Mouse (Mus musculus): Measurements from ENCODE around the gene Ttc9.

Ttc9 gene

DNA sequence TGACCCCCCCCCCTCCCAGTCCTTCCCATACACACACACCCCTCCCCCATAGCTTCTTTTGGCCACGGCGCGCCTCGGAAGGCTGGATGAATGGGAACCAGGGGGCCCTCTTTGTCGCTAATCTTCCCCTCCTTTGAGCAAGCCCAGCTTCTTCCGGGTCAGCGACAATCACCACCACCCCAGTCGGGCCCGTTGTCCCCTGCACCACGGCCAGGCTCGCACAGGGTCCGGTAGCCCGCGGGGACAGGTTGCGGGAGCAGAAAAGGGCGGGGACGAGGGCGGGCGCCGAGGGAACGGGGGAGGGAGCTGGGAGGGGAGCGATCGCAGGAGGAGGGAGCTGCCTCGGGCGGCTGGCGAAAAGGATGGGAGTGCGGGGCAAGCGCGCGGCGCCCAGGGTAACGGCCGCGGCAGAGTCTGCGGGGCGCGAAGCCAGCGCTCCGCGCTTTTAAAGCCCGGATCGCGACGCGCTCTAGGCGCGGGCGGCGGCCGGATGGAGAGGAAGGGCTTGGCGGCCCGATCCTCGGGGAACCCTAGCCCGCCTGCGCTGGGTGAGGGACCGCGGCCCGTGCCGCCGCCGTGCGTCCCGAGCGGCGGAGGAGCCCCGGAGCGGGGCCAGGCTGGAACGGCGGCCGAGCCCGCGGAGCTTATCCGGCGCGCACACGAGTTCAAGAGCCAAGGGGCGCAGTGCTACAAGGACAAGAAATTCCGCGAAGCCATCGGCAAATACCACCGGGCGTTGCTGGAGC lies at the start of gene Ttc9:
Gene Ttc9, plus strand, starts transcription at position 335 of the 746 bp plus-strand sequence.
- peak; percentile 80 for DNase-seq (ENCODE audit: extremely low spot score)

DNA sequence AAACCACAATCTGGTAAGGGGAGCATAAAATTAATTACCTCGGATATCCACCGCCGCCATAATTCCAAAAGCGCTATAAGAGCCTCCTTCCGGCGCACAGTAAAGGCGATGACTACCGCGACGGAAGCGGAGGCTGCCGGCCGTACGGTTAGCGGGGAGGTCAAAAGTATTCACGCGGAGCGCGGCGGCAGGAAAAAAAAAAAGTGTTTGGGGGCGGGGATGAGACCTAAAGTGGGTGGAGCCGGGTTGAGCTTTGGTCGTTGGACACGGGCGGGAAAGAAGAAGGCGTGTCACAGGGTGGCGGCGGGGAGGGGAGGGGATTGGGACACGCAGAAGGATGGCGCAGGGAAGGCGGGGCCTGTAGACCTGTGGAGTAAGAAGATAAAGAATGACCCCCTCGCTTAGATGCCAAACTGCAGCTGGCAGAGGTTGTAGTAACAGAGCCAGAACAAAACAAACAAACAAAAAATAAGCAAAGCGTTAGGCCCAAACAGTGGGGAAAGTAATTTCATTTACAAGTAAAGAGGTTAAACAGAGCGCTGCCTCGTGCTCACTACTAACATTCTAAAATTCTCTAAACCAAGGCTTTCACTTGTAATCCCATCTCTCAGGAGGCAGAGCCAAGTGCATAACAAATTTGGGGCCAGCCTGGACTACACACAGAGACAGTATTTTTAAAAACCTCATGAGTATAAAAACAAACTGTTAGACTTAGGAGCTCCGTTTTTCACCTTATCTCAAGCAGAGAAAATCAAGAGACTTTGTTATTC lies 36.0 kb upstream of the Ttc9 start, which contains the start of gene Med6:
Gene Med6, minus strand, starts transcription at position 107 of the 770 bp plus-strand sequence.
- peak; percentile 98 for DNase-seq (ENCODE audit: extremely low spot score)

DNA sequence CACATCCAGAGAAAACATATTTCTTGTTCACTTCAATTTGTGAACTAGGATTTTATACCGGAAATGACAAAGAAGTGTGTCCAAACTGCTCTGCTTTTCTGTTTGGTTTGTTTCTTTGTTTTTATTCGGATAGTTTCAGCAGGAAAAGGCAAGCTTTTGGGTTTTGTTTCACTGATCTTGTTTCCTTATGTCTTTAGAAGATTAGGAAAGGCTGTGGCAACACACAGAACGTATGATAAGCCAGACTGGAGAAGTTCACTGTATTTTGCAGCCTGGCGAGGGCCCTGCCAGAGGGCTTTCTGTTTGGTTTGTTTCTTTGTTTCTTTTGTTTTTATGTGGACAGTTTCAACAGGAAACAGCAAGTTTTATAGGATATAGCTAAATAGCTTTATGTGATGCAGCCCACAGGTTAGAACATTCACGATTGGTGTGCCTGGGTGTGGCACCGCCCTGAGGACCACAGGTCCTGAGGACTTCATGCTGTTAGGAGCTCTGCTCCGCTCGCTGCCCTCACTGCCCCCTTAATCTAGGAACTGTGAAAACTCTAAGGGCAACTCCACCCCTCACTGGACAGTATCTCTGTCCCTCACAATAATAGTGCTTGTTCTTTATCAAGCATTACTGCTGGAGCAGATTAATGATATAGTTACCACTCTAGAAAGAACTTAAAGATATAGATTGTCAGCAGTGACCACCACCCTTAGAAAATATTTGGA lies 34.3 kb upstream of the Ttc9 start:
- DNase-seq (ENCODE audit: extremely low spot score), result no peak

DNA sequence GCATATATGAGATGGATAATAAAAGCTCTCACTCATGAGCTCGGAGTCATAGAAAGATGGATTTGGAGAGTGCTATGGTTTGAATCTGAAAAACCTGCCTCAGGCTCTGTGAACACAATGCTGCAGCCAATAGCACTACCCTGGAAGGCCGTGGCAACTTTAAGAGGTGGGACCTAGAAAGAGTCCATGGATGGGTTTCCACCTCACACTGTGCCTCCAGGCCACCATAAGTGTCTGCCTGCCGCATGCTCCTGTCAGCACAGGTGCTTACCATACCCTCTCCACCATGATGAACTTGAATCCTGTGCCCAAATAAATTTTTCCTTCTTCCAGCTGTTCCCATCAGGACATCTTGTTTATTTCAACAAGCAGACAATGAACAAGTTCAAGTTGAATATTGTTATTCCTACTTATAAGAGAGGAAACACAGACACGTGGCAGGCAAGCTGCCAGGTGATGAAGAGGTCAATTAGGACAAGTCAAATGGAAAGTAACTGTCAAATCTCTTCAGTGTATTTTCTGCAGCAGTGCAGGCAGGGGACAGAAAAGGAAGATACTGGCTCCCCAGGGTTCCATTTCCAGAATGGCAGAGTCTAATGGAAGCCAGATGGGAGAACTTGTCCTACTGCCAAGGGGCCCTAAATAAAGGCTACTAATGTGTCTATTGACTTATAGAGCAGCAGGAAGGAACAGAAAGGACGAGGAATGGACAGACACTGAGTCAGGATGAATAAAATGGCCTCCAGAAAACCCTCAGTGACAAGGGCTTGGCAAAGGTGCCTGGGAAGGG lies 25.9 kb upstream of the Ttc9 start:
- no peak for DNase-seq (ENCODE audit: extremely low spot score)

DNA sequence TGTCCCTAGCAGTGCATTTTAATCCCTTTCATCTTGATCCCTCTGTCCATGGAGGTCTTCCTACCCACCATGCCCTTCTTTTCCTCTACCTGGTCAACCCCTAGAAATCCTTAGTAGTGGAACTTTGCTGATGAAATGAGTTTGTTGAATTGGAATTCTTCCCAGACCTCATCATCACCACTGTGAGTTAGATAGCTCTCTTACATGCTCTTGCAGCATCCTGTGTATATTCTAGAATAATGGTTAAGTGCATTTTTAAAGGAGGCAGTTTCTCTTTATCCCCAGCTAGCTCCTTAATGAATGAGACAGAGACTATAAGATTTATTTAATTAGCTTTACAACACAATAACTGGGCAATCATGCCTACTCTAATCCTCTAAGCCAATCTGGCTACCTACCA lies 21.6 kb upstream of the Ttc9 start:
- DNase-seq (ENCODE audit: extremely low spot score), result no peak

DNA sequence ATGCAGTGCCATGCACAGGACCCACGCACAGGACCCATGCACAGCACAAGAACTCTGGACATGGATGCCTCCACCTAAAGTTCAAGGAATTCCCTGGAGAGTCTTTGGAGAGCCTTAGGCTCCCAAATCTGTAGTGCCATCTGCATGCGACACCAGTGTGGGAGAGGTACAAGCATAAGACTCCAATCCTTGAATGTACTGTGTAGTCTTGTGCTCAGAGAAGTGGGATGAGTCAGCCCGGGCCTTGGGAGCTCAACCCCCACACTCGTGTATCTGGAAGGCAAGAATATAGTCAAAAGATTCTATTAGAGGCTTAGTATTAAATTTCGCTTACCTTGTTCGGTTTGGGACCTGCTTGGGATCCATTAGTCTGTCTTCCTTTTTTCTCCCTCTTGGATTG lies 15.2 kb upstream of the Ttc9 start:
- no peak for DNase-seq (ENCODE audit: extremely low spot score)

DNA sequence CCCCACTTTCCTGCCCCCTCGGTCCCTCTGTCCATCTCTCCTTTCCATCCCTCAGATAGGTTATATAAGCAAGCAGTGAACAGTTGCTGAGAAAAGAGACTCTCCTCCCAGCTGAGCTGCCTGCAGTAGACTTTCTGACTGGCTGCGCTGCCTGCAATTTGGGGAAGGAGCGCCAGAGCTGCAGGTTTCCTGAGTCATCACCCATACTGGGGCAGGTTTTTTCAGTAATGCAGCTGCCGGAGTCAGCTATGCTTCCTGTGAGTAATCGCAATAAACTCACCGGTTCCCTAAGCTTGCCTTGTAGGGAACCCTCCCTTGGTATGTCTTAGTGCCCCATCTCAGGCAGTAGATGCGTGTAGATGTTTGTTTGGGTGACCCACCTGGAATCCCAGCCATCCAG lies 14.1 kb upstream of the Ttc9 start:
- no peak for DNase-seq (ENCODE audit: extremely low spot score)

DNA sequence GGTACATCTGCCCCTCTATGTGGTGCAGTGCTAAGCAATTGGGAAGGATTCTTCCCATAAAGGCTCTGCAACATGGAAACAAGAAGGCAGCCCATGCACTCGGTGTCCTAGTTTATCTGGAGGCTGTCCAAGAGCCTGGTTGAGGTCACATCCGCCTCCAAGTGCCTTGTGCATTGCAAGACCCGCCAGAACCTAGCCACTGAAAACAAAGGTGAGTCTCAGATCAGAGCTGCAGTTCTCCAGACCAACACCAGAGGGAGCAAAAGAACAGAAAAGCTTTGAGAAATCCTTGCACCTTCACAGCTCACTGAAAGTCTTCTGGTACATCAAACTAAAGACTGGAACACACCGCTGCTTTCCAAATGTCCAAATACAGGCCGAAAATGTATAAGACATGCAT lies 11.7 kb upstream of the Ttc9 start:
- peak; percentile 74 for DNase-seq (ENCODE audit: extremely low spot score)

DNA sequence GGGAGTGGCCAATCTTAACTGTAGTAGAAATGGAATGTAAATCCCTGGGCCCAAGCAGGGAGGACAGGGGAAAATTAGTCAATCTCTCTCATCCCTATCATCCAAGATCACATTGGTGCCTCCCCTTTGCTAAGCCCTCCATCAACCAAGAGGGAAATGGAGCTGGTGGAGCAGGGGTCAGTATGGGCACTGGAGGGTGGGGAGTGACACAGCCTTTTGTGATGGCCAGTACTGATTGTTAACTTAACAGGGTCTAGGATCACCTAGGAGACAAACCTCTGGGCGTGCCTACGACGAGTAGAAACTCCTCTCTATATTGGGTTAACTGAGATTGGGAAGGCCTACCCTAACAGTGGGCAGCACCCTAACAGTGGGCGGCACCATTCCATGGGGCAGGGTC lies 7.7 kb upstream of the Ttc9 start:
- no peak for DNase-seq (ENCODE audit: extremely low spot score)

DNA sequence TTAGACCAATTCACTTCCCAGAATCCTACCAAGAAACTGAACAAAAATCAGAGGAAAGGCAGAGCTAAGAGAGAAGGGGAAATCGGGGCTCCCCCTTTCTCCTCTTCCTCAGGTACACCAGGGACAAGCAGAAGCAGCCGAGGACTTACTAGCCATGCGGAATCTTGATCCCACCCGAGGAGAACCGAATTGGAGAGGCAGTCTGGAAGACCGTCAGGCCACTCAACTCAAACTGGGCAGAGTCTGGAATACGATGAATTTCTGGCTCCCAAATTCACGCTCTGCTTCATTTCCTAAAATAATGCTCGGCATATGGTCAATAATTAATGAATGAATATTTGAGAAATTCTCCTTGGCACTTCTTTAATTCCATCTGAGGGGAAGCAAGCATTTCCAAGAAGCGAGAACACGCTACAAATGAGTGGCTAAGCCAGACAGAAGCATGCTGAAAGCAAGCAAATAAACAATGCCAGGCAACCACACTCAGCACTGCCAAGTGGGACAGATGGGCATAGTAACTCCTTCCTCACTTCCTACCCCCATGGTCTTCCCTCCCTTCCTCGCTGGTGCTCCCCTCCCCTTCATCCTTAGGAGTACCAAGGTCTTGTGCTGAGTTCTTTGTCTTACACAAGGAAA lies 4.7 kb upstream of the Ttc9 start:
- no peak for DNase-seq (ENCODE audit: extremely low spot score)

DNA sequence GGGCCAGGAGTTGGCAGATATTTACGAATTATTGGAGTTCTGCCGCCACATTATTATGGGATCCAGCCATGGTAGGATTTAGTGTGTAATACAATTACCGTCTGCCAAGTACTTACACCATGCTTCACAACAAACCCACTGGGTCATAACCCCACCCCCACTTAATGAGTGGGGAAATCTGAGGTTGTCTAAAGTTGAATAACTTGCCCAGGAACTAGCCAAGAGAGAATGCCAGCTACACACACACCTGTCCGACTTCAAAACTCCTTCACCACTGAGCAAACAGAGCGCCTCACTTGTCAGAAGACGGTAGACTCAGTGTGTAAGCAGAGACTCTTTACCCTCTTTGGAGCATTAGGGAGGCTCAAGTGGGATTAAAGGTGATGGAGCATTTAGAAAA lies 3.6 kb upstream of the Ttc9 start:
- DNase-seq (ENCODE audit: extremely low spot score), result no peak

DNA sequence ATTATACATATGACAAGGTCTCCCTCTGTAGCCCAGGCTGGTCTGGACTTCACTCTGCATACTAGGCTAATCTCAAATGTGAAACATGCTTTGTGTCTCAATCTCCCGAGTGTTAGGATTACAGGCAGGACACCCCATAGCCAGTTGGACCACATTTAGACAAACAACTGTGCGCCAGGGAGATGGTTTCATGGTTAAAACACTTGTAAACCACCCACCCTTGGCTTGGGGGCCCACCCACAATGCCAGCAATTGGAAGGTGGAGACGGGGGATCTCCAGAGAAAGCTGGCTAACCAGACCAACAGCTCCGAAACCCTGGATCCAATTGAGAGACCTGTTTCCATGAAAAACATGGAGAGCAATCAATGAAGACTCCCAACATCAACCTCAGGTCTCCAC lies 3.0 kb upstream of the Ttc9 start:
- DNase-seq (ENCODE audit: extremely low spot score), result no peak

DNA sequence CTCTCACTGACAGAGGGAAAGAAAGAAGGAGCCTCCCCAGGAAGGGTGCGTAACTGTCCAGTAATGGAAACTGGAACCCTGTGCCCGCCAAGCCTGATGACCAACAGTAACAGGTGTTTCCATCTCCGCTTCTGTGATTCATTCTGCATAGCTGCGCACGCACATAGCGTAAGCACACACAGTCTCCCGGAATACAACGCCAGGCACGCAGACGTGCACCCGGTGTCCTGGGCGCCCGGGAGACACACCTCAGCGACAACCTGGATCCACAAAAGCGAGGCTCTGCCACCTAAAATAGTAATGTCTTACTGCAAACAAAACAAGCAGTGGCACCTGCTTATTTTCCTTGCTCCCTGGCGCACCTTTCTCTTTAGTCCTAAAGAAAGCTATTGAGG lies 532 bp upstream of the Ttc9 start:
- DNase-seq (ENCODE audit: extremely low spot score), result no peak

DNA sequence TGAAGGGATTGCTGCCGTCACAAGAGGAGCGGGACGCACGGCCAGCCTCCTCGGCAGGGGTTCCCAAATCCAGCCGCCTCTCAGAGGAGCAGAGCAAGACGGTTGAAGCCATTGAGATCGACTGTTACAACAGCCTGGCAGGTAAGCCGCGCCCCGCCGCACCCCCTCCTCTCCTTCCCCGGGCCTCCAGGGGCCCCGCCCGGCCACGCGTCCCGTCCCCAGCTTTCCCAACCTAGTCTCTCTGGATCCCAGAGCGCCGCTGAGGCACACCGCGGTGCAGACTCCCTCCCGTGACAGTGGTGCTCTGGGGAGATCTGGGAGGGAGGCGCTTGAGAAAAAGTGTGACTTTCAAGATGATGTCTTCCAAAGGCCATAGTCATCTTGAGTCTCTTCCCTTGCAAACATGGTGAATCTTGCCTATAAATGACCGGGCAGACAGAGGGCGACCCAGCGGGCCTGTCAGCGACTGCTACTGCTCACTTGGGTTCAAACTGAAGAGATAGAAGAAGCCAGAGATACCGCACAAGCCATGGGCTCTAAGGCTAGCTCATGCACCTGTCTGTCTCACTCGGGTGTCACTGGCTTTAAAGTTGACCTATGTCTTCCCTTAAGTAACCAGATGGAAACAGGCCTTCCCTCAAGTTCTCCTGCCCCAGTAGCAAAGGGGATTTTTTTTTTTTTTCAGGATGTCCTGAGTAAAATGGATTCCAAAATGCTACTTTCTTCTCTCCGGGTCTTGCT lies 782 bp downstream of the Ttc9 start:
- peak; percentile 49 for DNase-seq (ENCODE audit: extremely low spot score)

DNA sequence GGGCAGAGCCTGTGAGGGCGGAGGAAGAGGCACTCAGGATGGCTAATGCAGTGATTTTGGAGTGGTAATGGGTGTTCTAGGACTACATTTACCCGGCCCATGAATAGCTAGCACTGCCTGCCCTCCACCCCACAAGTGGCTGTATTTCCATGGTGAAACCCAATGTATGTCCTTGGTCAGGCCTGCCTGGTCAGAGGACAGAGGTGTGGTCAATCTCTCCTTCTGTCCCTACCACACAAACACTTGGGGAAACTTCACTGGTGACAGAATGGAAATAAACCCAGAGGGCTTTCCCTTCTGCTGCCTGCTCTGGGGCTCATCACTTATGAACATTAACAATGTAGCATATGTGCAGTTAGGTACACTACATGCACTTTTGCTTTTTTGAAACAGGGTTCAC lies 2.2 kb downstream of the Ttc9 start:
- DNase-seq (ENCODE audit: extremely low spot score), result no peak

DNA sequence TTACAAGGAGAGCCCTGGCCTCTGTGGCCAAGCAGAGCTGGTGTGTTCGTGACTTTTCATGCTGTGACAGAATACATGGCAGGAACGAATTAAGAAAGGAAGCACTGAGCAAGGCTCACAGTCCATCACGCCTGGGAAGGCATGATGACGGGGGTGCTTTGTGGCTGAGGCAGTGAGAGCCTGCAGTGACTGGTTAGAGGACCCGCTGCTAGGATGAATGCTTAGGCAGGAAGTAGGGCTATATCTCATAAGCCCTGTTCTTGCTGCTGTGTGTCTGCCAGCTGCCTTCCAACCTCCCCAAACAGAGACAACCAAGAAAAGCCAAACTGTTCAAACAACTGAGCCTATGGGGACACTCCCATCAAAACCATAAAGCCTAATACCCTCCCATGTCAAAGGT lies 9.6 kb downstream of the Ttc9 start:
- no peak for DNase-seq (ENCODE audit: extremely low spot score)

DNA sequence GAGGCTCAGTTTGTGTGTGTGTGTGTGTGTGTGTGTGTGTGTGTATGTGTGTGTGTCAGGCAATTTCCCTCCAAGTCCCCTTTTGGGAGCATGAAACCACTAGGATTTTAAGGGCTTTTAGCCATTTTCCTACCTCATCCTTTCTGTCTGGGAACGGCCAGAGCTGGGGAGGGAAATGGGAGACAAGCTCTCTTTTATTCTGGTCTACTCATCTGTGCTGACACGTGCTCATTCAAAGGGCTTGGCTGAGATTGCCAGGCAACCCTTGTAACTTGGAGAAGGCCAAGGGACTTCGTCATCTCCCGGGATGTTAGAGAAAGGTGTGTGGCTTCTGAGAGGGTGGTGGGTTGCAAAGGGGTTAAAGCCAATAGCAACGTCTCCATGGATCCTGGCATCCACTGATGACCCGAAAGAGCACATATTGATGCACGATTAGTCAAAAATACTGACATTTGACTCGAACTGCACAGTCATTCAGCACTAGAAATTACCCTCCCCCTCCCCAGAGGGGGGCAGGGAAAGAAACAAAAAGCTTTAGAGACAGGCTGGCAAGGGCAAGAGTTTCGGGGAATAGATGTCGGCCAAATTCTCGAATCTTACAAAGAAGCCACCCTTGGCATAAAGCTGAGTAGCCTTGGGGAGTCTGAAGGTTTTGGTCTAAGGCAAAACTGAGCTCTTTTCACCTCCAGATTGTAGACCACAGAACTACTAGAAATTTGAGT lies 11.5 kb downstream of the Ttc9 start:
- no peak for DNase-seq (ENCODE audit: extremely low spot score)

DNA sequence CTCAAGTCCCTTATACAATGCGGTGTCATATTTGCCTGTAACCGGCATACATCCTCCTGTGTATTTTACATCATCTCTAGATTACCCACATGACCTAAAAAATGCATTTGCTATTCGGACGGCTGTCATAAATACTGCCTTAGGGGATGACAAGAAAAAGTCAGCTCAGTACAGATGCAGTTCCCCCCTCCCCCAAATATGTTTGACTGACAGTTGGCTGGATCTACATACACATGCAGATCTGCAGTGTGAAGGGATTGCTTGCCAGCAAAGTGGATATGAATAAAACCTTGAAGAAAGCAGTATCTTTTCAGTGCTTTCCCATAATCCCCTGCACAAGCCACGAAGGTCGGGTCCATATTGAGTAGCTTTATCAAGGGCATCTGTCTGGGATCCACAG lies 15.8 kb downstream of the Ttc9 start:
- no peak for DNase-seq (ENCODE audit: extremely low spot score)

DNA sequence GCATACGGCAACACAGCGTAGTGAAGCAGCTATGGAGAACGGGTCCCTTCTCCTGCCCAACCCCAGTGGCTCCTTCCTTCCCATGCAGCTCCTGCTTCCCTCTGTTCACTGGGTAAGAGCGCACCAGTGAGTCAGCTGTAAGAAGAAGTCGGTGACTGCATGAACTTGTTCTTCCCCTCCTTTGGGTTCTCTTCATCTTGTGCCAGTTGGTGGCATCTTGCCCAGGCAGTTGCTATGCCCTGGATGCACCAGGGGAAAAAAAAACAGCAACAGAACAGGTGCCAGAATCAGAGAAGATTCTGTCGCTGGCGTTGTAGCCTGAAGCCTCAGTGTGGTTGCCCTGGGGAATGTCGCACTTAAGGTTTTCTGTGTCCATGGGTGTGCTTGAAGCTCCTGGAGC lies 22.3 kb downstream of the Ttc9 start:
- no peak for DNase-seq (ENCODE audit: extremely low spot score)

DNA sequence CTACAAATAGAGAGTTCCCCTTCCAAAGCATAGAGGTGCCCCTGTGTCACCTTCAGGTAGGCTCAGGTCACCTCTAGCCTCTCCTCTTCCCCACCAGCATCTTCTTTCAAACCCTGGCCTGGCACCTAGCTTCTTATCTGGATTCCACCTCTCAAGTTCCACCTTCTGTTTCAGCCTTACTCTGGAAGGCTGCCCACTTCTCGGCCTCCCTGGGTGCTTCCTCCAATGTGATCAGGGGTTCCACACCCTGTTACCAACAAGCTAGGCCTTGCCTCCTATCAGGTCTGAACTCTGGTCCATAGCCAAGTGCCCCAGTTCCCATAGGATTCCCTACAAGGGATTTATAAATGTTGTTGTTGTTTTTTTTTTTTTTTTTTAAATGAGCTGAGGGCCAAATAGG lies 26.3 kb downstream of the Ttc9 start:
- no peak for DNase-seq (ENCODE audit: extremely low spot score)

All from embryo, embryonic 9.5 days (tissue).